Mouse (Mus musculus) heart, adult 2 months (tissue): ENCODE measurements at regions not wholly inside any gene's neighbourhood (a gene's known extent, or its start where the extent isn't known, plus 50 kb on each side); places are given as distances from the start of the nearest gene placed in this dataset.

Source experiments
- CTCF ChIP-seq: fragments of 200-600 bp; IDR thresholded peaks from 2 replicates; pipeline ENCODE4 v1.8.1; 2022; ENCODE audit warnings: antibody characterized with exemption, mild to moderate bottlenecking, moderate library complexity
- EP300 ChIP-seq: fragments of 200-500 bp; IDR thresholded peaks from 2 replicates; pipeline ENCODE4 v1.6.1; 2011; ENCODE audit warnings: low read depth, low read length, control low read depth; ENCODE audit not compliant: insufficient read depth
- POLR2A ChIP-seq: fragments of 200-500 bp; IDR thresholded peaks from 2 replicates; pipeline ENCODE4 v1.6.1; 2011; ENCODE audit warnings: mild to moderate bottlenecking, low read depth, low read length, control low read depth; ENCODE audit not compliant: insufficient read depth

- no peak for TF ChIP-seq CTCF
- TF ChIP-seq EP300: no peak
- no peak for TF ChIP-seq POLR2A
These were observed 175.4 kb upstream of the Fmr1 start for GRCm38 (mm10) chrX:68502938-68503337.
